Mouse (Mus musculus): ENCODE measurements around the gene BC016579. TPM values are rescaled to one million over a fixed set of nuclear protein-coding genes. Genes with fewer than 3 reads are reported as not detected.
A peak's percentile ranks its signal among the peaks of the same experiment; 100 is the strongest.

BC016579 gene
- polyA plus RNA-seq, 1 experiment from 2014 or later: 0.54 TPM

DNA sequence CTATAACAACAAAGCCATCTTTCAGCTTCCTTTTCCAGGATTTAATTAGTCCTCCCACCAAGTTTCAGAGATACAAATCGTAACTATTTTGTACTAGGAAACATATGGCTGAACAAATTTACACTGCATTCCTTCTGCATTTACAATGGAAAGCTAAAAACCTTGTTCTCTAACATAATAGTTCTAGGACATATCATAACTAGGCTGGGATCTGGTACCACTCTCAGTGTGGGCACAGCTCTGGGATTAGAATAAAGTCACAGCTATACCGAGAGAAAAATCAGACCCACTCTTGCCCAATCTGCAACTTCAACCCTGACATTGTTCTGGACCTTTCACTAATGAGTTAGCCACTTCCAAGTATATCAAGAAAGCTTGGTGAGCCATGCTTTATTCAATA lies 18.0 kb downstream of the BC016579 start:
- H3K27ac ChIP-seq: no peak overlapping the region
- no peaks in the 10 kb centered on the region for H3K9me3 ChIP-seq (replicated peaks)
- no peaks in the 10 kb centered on the region for H3K36me3 ChIP-seq
- ATAC-seq: no peak
- no peaks in the 10 kb centered on the region for H3K4me1 ChIP-seq
- 76% methylated on average over 2 of the region's 2 CpGs for WGBS (ENCODE audit: insufficient replicate concordance)
- no peak overlapping the region for H3K4me2 ChIP-seq
- H3K27me3 ChIP-seq (replicated peaks): no peaks in the 10 kb centered on the region
- no peak overlapping the region for H3K4me3 ChIP-seq
- H3K9ac ChIP-seq: no peak overlapping the region

DNA sequence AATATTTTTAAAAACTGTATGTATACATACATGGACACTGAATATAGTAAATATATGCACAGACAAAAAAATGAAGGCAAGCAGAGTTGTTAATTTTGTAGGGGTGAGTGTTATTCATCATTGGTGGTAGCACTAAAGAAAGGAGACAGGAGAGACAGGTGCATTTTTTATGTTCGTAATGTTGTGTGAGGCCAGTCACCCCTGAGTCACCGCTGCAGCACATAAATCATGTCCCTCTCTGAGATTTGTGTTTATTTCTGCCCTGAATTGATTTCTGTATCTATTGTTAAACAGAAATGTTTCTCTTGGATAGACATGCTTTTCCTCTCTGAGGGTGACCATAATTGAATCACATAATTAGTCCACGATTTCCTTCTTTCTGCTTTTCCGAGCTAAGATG lies 21.4 kb downstream of the BC016579 start:
- Histone ChIP-seq H3K4me1 (no peaks in the 10 kb centered on the region), H3K36me3 (no peaks in the 10 kb centered on the region), H3K4me3 (no peak overlapping the region), H3K4me2 (no peak overlapping the region), H3K27me3 (replicated peaks) (no peaks in the 10 kb centered on the region), H3K9me3 (replicated peaks) (no peaks in the 10 kb centered on the region), H3K9ac (no peak overlapping the region), H3K27ac (no peak overlapping the region)
- no peak for ATAC-seq
- WGBS (ENCODE audit: insufficient replicate concordance): 78% methylated on average over 4 of the region's 4 CpGs

DNA sequence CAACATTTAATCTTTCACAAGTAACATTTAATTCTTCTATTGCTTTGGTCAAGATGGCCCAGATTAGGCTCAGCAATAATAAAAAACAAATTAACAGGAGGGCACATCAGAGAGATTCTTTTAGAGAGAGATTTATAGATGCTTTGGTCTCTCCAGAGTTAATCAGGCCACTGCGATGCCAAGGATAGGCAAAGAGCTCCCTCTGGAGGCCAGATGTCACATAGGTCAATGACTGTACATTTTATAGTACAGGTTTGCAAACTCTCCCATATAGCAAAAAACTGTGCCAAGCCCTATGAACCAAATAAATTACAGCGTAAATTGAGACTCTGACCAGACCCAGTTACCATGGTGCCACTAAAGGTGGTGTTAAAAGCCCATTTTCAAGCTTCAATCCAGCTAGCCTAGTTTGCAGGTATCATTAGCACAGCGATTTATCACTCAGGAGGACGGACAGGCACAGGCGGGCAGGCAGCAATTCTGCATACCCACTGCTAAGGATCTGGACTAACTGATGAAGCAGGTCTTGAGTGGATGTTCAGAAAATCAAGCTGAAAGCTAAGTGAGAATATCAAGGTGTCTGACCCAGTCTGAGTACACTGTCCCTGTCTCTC lies 23.4 kb downstream of the BC016579 start:
- ATAC-seq: no peak
- H3K4me1 ChIP-seq: no peaks in the 10 kb centered on the region
- 54% methylated on average over 5 of the region's 5 CpGs for WGBS (ENCODE audit: insufficient replicate concordance)
- H3K27ac ChIP-seq: no peak overlapping the region
- no peaks in the 10 kb centered on the region for H3K9me3 ChIP-seq (replicated peaks)
- no peaks in the 10 kb centered on the region for H3K27me3 ChIP-seq (replicated peaks)
- H3K9ac ChIP-seq: no peak overlapping the region
- H3K4me2 ChIP-seq: no peak overlapping the region
- no peak overlapping the region for H3K4me3 ChIP-seq
- H3K36me3 ChIP-seq: no peaks in the 10 kb centered on the region

DNA sequence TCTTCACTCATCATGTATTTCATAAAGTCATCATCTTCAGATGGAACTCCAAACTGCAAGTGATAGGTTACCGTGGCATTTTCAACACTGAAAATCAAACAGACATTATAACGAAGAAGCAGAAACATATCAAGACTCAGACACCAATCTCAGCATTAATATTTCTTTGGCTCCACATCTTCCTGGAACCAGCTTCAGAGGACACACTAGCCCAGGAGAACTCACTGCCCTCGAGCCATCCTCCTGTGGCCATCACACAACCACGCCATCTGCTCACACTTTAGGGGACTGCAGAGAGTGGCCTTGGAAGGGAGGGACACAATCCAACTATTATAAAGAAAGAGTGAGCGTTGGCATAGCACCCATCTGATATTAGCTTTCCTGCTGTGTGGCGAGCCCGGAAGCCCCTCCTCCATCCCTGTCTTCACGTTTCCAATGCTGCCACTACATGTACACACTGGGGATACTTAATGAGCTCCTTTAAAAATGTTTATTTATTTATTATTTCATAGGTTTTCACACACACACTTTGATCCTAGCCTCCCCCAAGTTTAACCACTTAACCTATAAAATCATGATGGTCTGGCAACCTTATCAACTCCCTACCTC lies 24.3 kb downstream of the BC016579 start:
- H3K36me3 ChIP-seq: no peaks in the 10 kb centered on the region
- H3K4me2 ChIP-seq: no peak overlapping the region
- no peaks in the 10 kb centered on the region for H3K9me3 ChIP-seq (replicated peaks)
- H3K27me3 ChIP-seq (replicated peaks): no peaks in the 10 kb centered on the region
- H3K9ac ChIP-seq: no peak overlapping the region
- no peak for ATAC-seq
- 69% methylated on average over 8 of the region's 8 CpGs for WGBS (ENCODE audit: insufficient replicate concordance)
- no peak overlapping the region for H3K27ac ChIP-seq
- H3K4me1 ChIP-seq: peaks cover 6% of the 10 kb centered on the region; the same call in 1 of the 2 replicates
- no peak overlapping the region for H3K4me3 ChIP-seq

DNA sequence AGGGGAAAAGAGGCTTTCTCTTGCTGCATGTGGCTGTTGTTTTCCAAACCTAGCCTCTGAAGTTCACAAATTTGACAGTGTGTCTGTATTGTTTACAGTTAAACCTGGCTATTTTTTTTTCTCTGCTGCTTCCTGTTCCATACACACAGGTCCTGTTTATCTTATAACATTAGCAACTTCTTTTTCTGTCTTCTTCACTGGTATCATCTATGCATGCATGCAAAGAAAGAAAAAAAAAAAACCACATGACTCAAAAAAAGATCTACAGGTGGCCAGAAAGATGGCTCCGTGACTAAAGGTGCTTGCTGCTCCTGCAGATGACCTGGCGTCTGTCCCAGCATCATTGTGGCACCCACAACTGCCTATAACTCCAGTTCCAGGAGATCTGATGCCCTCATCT lies 28.5 kb downstream of the BC016579 start:
- Histone ChIP-seq H3K9me3 (replicated peaks) (no peaks in the 10 kb centered on the region), H3K4me3 (no peak overlapping the region), H3K27ac (no peak overlapping the region), H3K36me3 (no peaks in the 10 kb centered on the region), H3K27me3 (replicated peaks) (no peaks in the 10 kb centered on the region), H3K4me1 (peaks cover 38% of the 10 kb centered on the region), H3K4me2 (no peak overlapping the region), H3K9ac (no peak overlapping the region)
- no peak for ATAC-seq
- WGBS (ENCODE audit: insufficient replicate concordance): 55% methylated on average over 2 of the region's 2 CpGs

DNA sequence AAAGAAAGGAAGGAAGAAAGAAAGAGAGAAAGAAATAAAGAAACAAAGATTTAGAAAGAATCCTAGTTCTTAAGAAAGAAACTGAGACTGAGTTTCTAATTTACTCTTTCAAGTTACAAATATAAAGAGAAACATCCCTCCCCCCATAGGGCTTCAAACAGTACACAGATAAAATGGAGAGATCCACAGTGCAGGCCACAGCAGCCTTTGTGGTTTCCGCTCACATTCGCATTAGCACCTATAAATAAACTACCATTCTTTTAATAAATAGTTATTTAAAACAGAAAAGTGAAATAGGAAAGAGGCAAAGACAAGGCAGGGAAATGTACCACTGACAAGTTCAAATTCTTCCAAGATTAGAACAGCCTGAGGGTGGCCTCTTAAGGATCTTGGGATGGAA lies 29.1 kb downstream of the BC016579 start:
- H3K27ac ChIP-seq: no peak overlapping the region
- H3K36me3 ChIP-seq: no peaks in the 10 kb centered on the region
- no peak overlapping the region for H3K9ac ChIP-seq
- H3K4me2 ChIP-seq: no peak overlapping the region
- H3K9me3 ChIP-seq (replicated peaks): no peaks in the 10 kb centered on the region
- no peak for ATAC-seq
- H3K27me3 ChIP-seq (replicated peaks): no peaks in the 10 kb centered on the region
- no peak overlapping the region for H3K4me3 ChIP-seq
- 22% methylated on average over 2 of the region's 2 CpGs for WGBS (ENCODE audit: insufficient replicate concordance)
- peaks cover 44% of the 10 kb centered on the region for H3K4me1 ChIP-seq

DNA sequence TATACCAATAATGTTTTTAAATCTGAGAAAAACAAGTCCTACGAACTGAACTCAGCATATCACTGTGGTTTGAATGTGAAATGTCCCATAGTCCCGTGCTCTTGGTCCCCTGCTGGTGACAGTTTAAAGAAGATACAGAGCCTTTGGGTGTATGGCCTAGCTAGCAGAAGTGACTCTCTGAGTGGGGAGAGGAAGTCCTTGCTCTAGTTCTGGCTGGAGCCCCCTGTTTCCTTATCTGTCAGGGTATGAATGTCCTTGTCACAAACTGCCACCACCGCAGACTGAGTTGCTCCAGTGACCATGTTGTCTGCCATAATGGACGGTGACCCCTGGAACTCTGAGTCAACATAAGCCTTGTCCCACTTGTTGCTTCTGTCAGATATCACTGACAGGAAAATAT lies 30.6 kb downstream of the BC016579 start:
- Histone ChIP-seq H3K9me3 (replicated peaks) (no peaks in the 10 kb centered on the region), H3K36me3 (no peaks in the 10 kb centered on the region), H3K4me2 (no peak overlapping the region), H3K27ac (no peak overlapping the region), H3K4me3 (no peak overlapping the region), H3K4me1 (peaks cover 49% of the 10 kb centered on the region), H3K27me3 (replicated peaks) (no peaks in the 10 kb centered on the region), H3K9ac (no peak overlapping the region)
- 26% methylated on average over 4 of the region's 4 CpGs for WGBS (ENCODE audit: insufficient replicate concordance)
- ATAC-seq: 0 out of 2 replicates have a peak, but pooled peaks have one; percentile 25

DNA sequence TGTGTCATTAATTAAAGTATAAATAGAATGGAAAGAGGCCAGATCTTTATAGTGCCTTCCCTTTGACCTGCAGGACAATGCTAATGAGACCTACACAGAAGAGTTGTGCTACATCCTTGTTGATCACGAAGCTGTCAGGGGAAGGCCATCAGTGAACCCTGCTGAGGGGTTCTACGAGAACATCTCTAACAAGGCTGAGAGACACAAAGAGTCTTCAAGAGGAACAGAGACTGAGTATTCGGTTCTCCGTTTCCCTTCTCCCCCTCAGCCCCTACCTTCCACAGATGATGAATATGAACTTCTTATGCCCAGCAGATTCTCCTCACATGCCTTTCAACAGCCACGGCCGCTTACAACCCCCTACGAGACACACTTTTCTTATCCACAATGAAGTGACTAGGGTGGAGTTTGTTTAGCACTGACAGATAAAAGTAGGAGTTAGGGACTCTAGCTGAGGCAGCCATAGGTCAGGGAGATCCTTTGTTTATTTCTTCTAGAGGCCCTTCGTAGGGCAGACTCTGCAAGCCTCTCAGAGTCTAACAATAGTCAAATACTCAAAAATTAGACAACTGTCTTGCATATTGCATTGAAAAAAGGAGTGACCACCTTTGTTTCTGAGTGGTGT lies 34.0 kb downstream of the BC016579 start:
- ATAC-seq: peak; percentile 79
- H3K9ac ChIP-seq: no peak overlapping the region
- peak overlapping the region; percentile 17 for H3K4me2 ChIP-seq
- no peak overlapping the region for H3K4me3 ChIP-seq
- no peaks in the 10 kb centered on the region for H3K9me3 ChIP-seq (replicated peaks)
- WGBS (ENCODE audit: insufficient replicate concordance): 30% methylated on average over 8 of the region's 8 CpGs
- peaks cover 44% of the 10 kb centered on the region for H3K4me1 ChIP-seq
- H3K27ac ChIP-seq: no peak overlapping the region
- no peaks in the 10 kb centered on the region for H3K36me3 ChIP-seq
- no peaks in the 10 kb centered on the region for H3K27me3 ChIP-seq (replicated peaks)

DNA sequence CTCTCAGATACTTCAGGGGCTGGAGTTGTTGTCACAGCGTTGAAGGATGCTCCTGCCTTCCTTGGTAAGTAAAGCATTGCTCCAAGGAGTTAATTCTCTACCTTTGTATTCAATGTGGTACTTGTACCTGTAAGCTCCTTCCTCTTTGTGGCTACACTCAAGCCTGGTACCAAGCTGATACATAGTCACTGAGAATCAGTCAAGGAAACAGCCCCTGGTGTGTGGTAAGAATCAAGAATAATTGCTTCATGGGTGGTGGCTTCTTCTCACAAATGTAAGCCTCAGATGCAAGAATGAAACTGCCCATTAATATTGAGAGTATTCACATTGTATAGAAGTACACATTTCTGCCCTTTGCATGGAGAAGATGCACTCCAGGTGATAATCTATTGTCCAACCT lies 37.9 kb downstream of the BC016579 start:
- no peak for ATAC-seq

DNA sequence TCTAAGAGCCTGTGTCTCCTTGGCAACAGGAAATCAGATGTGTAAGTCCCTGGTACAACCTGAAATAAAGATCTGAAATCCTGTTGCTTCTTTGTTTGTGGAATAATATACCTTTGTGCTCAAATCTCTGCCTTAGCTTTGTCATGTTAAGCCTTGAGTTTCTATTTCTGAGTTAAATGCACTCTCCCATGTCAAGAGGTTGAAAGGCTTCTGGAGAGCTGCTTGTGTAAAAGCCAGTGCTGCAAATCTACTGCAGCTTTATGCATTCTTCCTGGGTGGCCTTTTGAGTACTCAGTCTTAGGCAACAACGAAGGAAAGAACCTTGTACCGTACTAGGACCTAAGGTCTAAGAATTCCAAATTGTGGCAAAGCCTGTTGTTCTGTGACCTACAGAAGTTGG lies 40.6 kb downstream of the BC016579 start:
- 83% methylated on average over 2 of the region's 2 CpGs for WGBS (ENCODE audit: insufficient replicate concordance)
- no peak for ATAC-seq

More for the DNA sequence above, 37.9 kb downstream of the BC016579 start:
- Histone ChIP-seq H3K27ac (no peak overlapping the region), H3K4me2 (no peak overlapping the region), H3K4me3 (no peak overlapping the region), H3K4me1 (peaks cover 16% of the 10 kb centered on the region), H3K9ac (no peak overlapping the region), H3K36me3 (no peaks in the 10 kb centered on the region), H3K27me3 (replicated peaks) (no peaks in the 10 kb centered on the region), H3K9me3 (replicated peaks) (no peaks in the 10 kb centered on the region)
- WGBS (ENCODE audit: insufficient replicate concordance): 69% methylated on average over 1 of the region's 1 CpGs

DNA sequence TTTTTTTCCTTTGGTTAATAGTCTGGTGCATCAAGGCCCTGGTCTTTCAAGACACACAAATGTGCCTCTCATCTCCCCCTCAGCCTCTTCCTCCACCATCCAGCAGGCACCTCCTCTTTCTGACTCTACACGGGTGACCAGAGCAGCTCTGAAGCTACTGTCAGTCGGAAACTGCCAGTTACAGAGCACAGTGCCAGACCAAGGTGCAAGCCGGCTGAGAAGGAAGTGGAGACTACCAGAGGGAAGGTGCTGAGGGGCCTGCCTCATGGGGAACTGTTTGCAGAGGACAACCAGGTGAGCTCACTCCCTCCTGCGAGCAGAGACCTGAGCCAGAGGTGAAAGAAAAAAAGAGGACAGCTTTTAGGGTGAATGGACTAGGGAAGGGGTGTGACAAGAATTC lies 43.6 kb downstream of the BC016579 start, which contains the start of gene Gcsam:
TSS of gene Gcsam (plus strand) at position 114 of the 400 bp plus-strand sequence.
- H3K36me3 ChIP-seq: no peaks in the 10 kb centered on the region
- H3K9me3 ChIP-seq (replicated peaks): no peaks in the 10 kb centered on the region
- H3K9ac ChIP-seq: no peak within 1 kb of the TSS
- no peak for ATAC-seq
- H3K4me1 ChIP-seq: peaks cover 4% of the 10 kb centered on the region; the same call in 1 of the 2 replicates
- H3K4me3 ChIP-seq: no peak within 1 kb of the TSS
- 22% methylated on average over 4 of the region's 4 CpGs for WGBS (ENCODE audit: insufficient replicate concordance)
- H3K4me2 ChIP-seq: no peak within 1 kb of the TSS
- H3K27ac ChIP-seq: no peak within 1 kb of the TSS
- no peaks in the 10 kb centered on the region for H3K27me3 ChIP-seq (replicated peaks)

More for the DNA sequence above, 40.6 kb downstream of the BC016579 start:
- H3K27ac ChIP-seq: no peak overlapping the region
- H3K4me1 ChIP-seq: peaks cover 4% of the 10 kb centered on the region; the same call in 1 of the 2 replicates
- no peak overlapping the region for H3K4me2 ChIP-seq
- no peaks in the 10 kb centered on the region for H3K36me3 ChIP-seq
- no peaks in the 10 kb centered on the region for H3K27me3 ChIP-seq (replicated peaks)
- no peak overlapping the region for H3K9ac ChIP-seq
- H3K9me3 ChIP-seq (replicated peaks): no peaks in the 10 kb centered on the region
- H3K4me3 ChIP-seq: no peak overlapping the region

DNA sequence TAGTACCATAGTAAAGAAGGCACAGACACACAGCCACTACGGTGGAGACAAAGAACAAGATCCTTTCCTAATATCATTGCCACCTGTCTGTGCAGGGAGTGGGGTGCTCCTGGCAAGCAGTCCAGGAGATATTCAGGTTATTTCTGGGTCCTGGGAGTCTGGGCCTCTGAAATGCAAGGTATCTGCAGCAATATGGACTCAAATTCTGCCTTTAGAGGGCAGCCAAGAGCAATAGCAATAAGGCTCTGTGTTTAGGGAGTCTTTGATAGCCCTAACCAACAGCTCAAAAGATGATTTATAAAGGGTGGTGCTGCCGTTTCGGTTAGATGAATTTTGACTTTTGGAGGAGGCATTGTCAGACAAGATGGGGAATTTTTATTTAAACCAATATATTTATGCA lies 44.6 kb downstream of the BC016579 start:
- no peak for ATAC-seq

More for the DNA sequence above, 44.6 kb downstream of the BC016579 start:
- WGBS (ENCODE audit: insufficient replicate concordance): 55% methylated on average over 3 of the region's 3 CpGs
- H3K9ac ChIP-seq: no peak overlapping the region
- H3K36me3 ChIP-seq: no peaks in the 10 kb centered on the region
- no peak overlapping the region for H3K4me2 ChIP-seq
- no peaks in the 10 kb centered on the region for H3K27me3 ChIP-seq (replicated peaks)
- no peaks in the 10 kb centered on the region for H3K9me3 ChIP-seq (replicated peaks)
- no peak overlapping the region for H3K4me3 ChIP-seq
- H3K27ac ChIP-seq: no peak overlapping the region
- H3K4me1 ChIP-seq: peaks cover 4% of the 10 kb centered on the region; the same call in 1 of the 2 replicates

All from liver, embryonic 12.5 days (tissue).